Mouse (Mus musculus) spleen, adult 2 months (tissue): ENCODE measurements around the gene Tekt1.

ENCODE experiments used
- CTCF ChIP-seq: fragments of 200-500 bp; IDR thresholded peaks from 2 replicates; pipeline ENCODE4 v1.5.1; 2011; ENCODE audit warnings: mild to moderate bottlenecking, inconsistent platforms; ENCODE audit not compliant: insufficient read depth, insufficient read length, insufficient replicate concordance; ENCODE audit errors: extremely low read depth
- POLR2A ChIP-seq: fragments of 200-500 bp; IDR thresholded peaks from 2 replicates; pipeline ENCODE4 v1.6.1; 2011; ENCODE audit warnings: low read depth, low read length, inconsistent platforms

DNA sequence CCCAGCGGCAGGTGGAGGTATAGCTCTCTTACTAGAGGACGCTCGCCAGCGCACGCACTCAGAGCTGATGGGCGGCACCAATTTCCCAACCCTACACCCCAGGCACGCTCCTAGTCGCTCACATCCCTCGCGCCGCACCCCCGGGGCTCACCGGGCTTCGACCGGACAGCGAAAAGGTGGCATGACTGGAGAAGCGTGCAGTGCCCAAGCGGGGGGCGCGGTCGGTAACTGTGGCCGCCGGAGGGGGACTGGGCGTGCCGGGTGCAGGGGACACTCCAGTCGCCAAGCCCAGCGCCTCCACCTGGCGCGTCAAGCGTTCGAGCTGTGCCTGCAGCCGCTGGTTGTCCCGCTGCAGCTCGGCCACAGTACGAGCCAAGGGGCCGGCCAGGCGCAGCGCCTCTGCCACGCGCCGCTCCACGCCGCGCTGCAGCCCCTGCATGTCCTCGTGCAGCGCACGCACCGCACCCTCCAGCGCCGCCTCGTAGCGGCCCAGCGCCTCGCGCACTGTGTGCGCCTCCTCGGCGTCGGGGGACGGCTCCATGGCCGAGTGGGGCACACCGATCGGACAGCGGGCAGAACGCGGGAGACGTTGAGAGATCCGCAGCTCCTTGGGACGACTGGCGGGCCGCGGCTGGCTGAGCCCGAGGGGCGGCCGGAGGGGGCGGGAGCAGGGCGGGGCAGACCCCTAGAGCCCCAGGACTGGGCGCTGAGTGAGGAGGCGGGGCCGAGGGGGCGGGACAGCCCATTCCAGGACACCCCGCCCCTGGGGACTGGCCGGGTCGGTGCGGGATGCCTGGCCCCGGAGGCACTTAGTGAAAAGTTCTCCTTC lies 49.1 kb upstream of the Tekt1 start, which contains the start of gene Smtnl2:
- no peak for TF ChIP-seq CTCF
- TF ChIP-seq POLR2A, result no peak
